Mouse (Mus musculus) intestine, embryonic 15.5 days (tissue): ENCODE measurements at regions not wholly inside any gene's neighbourhood (a gene's known extent, or its start where the extent isn't known, plus 50 kb on each side); places are given as distances from the start of the nearest gene placed in this dataset.

Experiments used
- ATAC-seq: fragments of 200-750 bp; cut with Nextera tagmentation; 2 replicates; pipeline ENCODE4 v1.8.0; 2017; ENCODE audit warnings: moderate TSS enrichment, moderate library complexity
- H3K27ac ChIP-seq: fragments of 300-500 bp; sonication (generic); 2 replicates; pipeline ENCODE4 v1.5.1; 2015; ENCODE audit warnings: mild to moderate bottlenecking, inconsistent platforms
- H3K27me3 ChIP-seq: fragments of 300-500 bp; sonication (generic); replicated peaks from 2 replicates; pipeline ENCODE4 v1.6.1; 2015; ENCODE audit warnings: inconsistent platforms
- H3K36me3 ChIP-seq: fragments of 300-500 bp; sonication (generic); 2 replicates; pipeline ENCODE4 v1.6.1; 2015; ENCODE audit warnings: inconsistent platforms
- H3K4me1 ChIP-seq: fragments of 300-500 bp; sonication (generic); replicated peaks from 2 replicates; pipeline ENCODE4 v1.6.1; 2015; ENCODE audit warnings: inconsistent platforms
- H3K4me2 ChIP-seq: fragments of 300-500 bp; sonication (generic); replicated peaks from 2 replicates; pipeline ENCODE4 v1.6.1; 2015; ENCODE audit warnings: mild to moderate bottlenecking, inconsistent platforms
- H3K4me3 ChIP-seq: fragments of 300-500 bp; sonication (generic); replicated peaks from 2 replicates; pipeline ENCODE4 v1.5.1; 2015; ENCODE audit warnings: inconsistent platforms
- H3K9ac ChIP-seq: fragments of 300-500 bp; sonication (generic); 2 replicates; pipeline ENCODE4 v1.6.1; 2015; ENCODE audit warnings: inconsistent platforms
- H3K9me3 ChIP-seq: fragments of 300-500 bp; sonication (generic); 2 replicates; pipeline ENCODE4 v1.6.1; 2016; ENCODE audit warnings: inconsistent platforms
- WGBS: fragments of 180-500 bp; shearing (Covaris S2); methylation state at CpG from one replicate; pipeline ENCODE4 v1.1.7; 2015; 5-methylcytosine and 5-hydroxymethylcytosine counted together

GRCm38 (mm10) chr15:17084030-17084429 is 355.5 kb downstream of the Cdh9 start:
- no peaks in the 10 kb centered on the region for H3K36me3 ChIP-seq
- WGBS = 65% methylated on average over 2 of the region's 2 CpGs
- no peak for ATAC-seq
- H3K9ac ChIP-seq = no peak overlapping the region
- H3K9me3 ChIP-seq = no peaks in the 10 kb centered on the region
- H3K4me3 ChIP-seq = no peak overlapping the region
- no peaks in the 10 kb centered on the region for H3K27me3 ChIP-seq
- no peaks in the 10 kb centered on the region for H3K4me1 ChIP-seq
- H3K27ac ChIP-seq = no peak overlapping the region
- H3K4me2 ChIP-seq = no peak overlapping the region

GRCm38 (mm10) chr15:17088644-17089228 is 360.2 kb downstream of the Cdh9 start:
- no peaks in the 10 kb centered on the region for H3K27me3 ChIP-seq
- H3K4me1 ChIP-seq = no peaks in the 10 kb centered on the region
- peak; percentile 43; the same call in 1 of the 2 replicates for ATAC-seq
- no peaks in the 10 kb centered on the region for H3K9me3 ChIP-seq
- no peak overlapping the region for H3K4me3 ChIP-seq
- H3K9ac ChIP-seq = no peak overlapping the region
- no peak overlapping the region for H3K27ac ChIP-seq
- no peaks in the 10 kb centered on the region for H3K36me3 ChIP-seq
- 87% methylated on average over 5 of the region's 5 CpGs for WGBS
- no peak overlapping the region for H3K4me2 ChIP-seq

- 6% methylated on average over 4 of the region's 4 CpGs for WGBS
- Histone ChIP-seq H3K4me1 (no peaks in the 10 kb centered on the region), H3K4me2 (no peak overlapping the region), H3K9me3 (no peaks in the 10 kb centered on the region), H3K36me3 (no peaks in the 10 kb centered on the region), H3K27ac (no peak overlapping the region), H3K27me3 (no peaks in the 10 kb centered on the region), H3K4me3 (no peak overlapping the region), H3K9ac (no peak overlapping the region)
- peak; percentile 61; the same call in 1 of the 2 replicates for ATAC-seq
Observed at GRCm38 (mm10) chr15:17098927-17099326, 370.4 kb downstream of the Cdh9 start.

DNA sequence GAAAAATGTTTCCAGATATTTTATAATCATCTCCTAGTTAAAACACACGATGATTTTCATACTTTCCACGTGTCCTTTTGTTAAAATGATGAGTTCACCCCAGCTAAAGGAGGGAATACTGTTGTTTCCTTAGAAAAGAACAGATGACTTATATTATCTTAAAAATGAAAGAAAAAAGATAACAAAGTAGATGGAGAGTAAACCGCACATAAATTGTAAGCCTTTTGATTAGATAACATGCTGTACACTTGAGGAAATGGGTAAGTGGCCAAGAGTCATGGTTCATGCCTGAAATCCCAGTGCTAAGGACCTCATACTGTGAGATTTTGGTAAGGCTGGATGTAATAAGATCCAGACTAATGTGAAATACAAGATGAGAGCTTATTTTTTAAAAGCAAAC is 372.6 kb downstream of the Cdh9 start:
- Histone ChIP-seq H3K4me3 (no peak overlapping the region), H3K4me1 (no peaks in the 10 kb centered on the region), H3K27ac (no peak overlapping the region), H3K4me2 (no peak overlapping the region), H3K9ac (no peak overlapping the region), H3K27me3 (no peaks in the 10 kb centered on the region), H3K36me3 (no peaks in the 10 kb centered on the region), H3K9me3 (no peaks in the 10 kb centered on the region)
- 63% methylated on average over 3 of the region's 3 CpGs for WGBS
- no peak for ATAC-seq

GRCm38 (mm10) chr15:17135721-17136120 is 407.2 kb downstream of the Cdh9 start:
- ATAC-seq = no peak
- WGBS = 19% methylated on average over 1 of the region's 1 CpGs
- H3K27me3 ChIP-seq = no peaks in the 10 kb centered on the region
- no peaks in the 10 kb centered on the region for H3K9me3 ChIP-seq
- no peak overlapping the region for H3K9ac ChIP-seq
- no peaks in the 10 kb centered on the region for H3K4me1 ChIP-seq
- H3K27ac ChIP-seq = no peak overlapping the region
- H3K4me2 ChIP-seq = no peak overlapping the region
- no peak overlapping the region for H3K4me3 ChIP-seq
- no peaks in the 10 kb centered on the region for H3K36me3 ChIP-seq

DNA sequence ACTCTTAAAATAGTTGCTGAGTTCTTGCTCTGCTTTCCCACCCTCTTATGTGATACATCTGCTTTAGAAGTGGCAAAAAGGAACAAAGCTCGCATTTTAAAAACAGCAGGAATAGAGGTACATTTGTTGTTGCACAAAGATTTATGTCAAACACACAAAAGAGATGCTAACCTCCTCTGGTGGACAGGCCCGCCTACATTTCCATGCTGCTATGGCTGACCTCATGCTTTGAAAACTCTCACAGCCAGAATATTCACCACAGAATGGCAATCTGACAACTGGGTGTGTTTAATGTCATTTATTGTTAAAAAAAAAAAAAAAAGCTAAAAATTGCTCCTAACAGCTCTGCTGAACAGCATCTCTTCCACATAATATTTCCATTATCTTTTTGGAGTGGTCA is 451.6 kb downstream of the Cdh9 start:
- no peaks in the 10 kb centered on the region for H3K36me3 ChIP-seq
- 82% methylated on average over 2 of the region's 2 CpGs for WGBS

DNA sequence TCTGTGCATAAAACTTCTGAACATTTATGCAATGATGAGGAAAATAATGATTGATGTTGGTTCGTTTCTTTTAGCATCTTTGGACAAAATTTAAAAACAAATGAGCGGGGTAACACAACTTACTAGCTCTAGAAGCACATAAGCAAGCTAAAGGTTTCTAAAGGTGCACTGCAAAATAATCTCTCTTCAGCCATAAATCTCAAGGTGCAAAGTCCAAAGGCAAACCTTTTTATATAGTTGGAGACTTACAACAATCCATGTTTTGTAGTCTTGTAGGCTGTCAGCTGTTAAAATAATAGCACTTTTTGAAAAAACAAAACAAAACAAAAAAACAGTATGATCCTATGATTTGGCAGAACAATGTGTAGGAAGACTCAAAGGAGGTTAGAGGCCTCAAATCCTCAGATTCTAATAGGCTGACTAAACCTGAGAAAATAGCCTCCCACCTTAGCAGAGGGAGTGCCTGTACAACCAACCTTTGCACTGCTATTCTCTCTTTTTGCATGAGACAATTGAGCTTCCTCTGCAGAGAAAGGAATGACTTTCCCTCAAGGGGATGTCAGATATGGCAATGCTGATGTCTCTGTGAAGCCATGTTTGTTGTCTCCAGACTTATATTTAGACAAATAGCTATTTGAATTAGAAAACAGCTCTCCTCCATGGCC is 452.9 kb downstream of the Cdh9 start:
- Histone ChIP-seq H3K4me2 (no peak overlapping the region), H3K36me3 (no peaks in the 10 kb centered on the region), H3K9ac (no peak overlapping the region), H3K27ac (no peak overlapping the region), H3K9me3 (no peaks in the 10 kb centered on the region), H3K27me3 (no peaks in the 10 kb centered on the region), H3K4me3 (no peak overlapping the region), H3K4me1 (no peaks in the 10 kb centered on the region)
- ATAC-seq = peak; percentile 82
- 76% methylated on average over 2 of the region's 2 CpGs for WGBS

More for the DNA sequence above, 451.6 kb downstream of the Cdh9 start:
- H3K27me3 ChIP-seq = no peaks in the 10 kb centered on the region
- ATAC-seq = no peak
- no peak overlapping the region for H3K27ac ChIP-seq
- no peak overlapping the region for H3K4me2 ChIP-seq
- no peak overlapping the region for H3K9ac ChIP-seq
- no peak overlapping the region for H3K4me3 ChIP-seq
- H3K9me3 ChIP-seq = no peaks in the 10 kb centered on the region
- H3K4me1 ChIP-seq = no peaks in the 10 kb centered on the region

GRCm38 (mm10) chr15:17195439-17195838 is 466.9 kb downstream of the Cdh9 start:
- Histone ChIP-seq H3K36me3 (no peaks in the 10 kb centered on the region), H3K9ac (no peak overlapping the region), H3K4me3 (no peak overlapping the region), H3K9me3 (no peaks in the 10 kb centered on the region), H3K27ac (no peak overlapping the region), H3K27me3 (no peaks in the 10 kb centered on the region), H3K4me2 (no peak overlapping the region), H3K4me1 (no peaks in the 10 kb centered on the region)
- WGBS = 52% methylated on average over 5 of the region's 5 CpGs
- ATAC-seq = no peak

DNA sequence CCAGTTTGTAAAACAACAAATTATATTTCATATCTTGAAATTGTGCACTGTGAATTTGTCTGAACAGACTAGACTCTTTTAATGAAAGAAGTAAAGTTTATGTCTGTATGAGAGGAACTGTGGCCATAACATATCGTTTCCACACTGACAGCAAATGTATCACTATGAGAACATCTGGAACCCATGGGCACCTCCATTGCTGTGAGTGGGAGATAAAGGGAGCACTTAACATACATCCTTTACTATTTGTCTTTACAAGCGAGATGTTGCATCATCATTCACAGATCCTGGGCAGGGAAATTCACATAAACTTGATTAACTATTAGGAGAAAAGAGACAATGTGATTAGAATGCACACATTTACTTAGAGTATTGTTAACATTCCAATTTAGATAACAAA is 476.2 kb downstream of the Cdh9 start:
- Histone ChIP-seq H3K4me2 (no peak overlapping the region), H3K9ac (no peak overlapping the region), H3K27me3 (no peaks in the 10 kb centered on the region), H3K4me3 (no peak overlapping the region), H3K4me1 (no peaks in the 10 kb centered on the region), H3K9me3 (no peaks in the 10 kb centered on the region), H3K27ac (no peak overlapping the region), H3K36me3 (no peaks in the 10 kb centered on the region)
- WGBS = 61% methylated on average over 2 of the region's 2 CpGs
- ATAC-seq = no peak

- H3K4me3 ChIP-seq = no peak overlapping the region
- H3K4me1 ChIP-seq = no peaks in the 10 kb centered on the region
- no peaks in the 10 kb centered on the region for H3K27me3 ChIP-seq
- 73% methylated on average over 3 of the region's 3 CpGs for WGBS
- no peaks in the 10 kb centered on the region for H3K9me3 ChIP-seq
- ATAC-seq = no peak
- no peak overlapping the region for H3K4me2 ChIP-seq
- no peak overlapping the region for H3K27ac ChIP-seq
- H3K9ac ChIP-seq = no peak overlapping the region
- no peaks in the 10 kb centered on the region for H3K36me3 ChIP-seq
Observed at GRCm38 (mm10) chr15:17245096-17245495, 516.5 kb downstream of the Cdh9 start.

GRCm38 (mm10) chr15:17289221-17289620 is 560.7 kb downstream of the Cdh9 start:
- no peaks in the 10 kb centered on the region for H3K27me3 ChIP-seq
- H3K4me1 ChIP-seq = no peaks in the 10 kb centered on the region
- H3K4me3 ChIP-seq = no peak overlapping the region
- ATAC-seq = no peak
- no peak overlapping the region for H3K4me2 ChIP-seq
- H3K36me3 ChIP-seq = no peaks in the 10 kb centered on the region
- H3K27ac ChIP-seq = no peak overlapping the region
- H3K9ac ChIP-seq = no peak overlapping the region
- no peaks in the 10 kb centered on the region for H3K9me3 ChIP-seq
- 88% methylated on average over 5 of the region's 5 CpGs for WGBS
